Mouse (Mus musculus) myocyte (in vitro differentiated cells): ENCODE results near the gene Aarsd1. TPM values are rescaled to one million over a fixed set of nuclear protein-coding genes. Genes with fewer than 3 reads are reported as not detected.

ENCODE experiments used
- H3K27me3 ChIP-seq: one replicate; pipeline ENCODE4 v1.6.1; 2011; ENCODE audit not compliant: control insufficient read depth, insufficient read depth, insufficient read length
- H3K36me3 ChIP-seq: one replicate; pipeline ENCODE4 v1.6.1; 2011; ENCODE audit not compliant: control insufficient read depth, insufficient read depth
- H3K4me2 ChIP-seq: one replicate; pipeline ENCODE4 v1.6.1; 2011; ENCODE audit warnings: low read depth, control low read depth
- H3K4me3 ChIP-seq: one replicate; pipeline ENCODE4 v1.5.1; 2011; ENCODE audit warnings: mild to moderate bottlenecking, control low read depth, moderate library complexity
- H3K79me2 ChIP-seq: one replicate; pipeline ENCODE4 v1.6.1; 2011; ENCODE audit not compliant: control insufficient read depth, insufficient read depth
- H3ac ChIP-seq: one replicate; pipeline ENCODE4 v1.6.1; 2011; ENCODE audit not compliant: control insufficient read depth, insufficient read length
- CEBPB ChIP-seq: IDR thresholded peaks from 2 replicates; pipeline ENCODE4 v1.6.1; 2011; ENCODE audit warnings: mild to moderate bottlenecking, moderate library complexity; ENCODE audit not compliant: poor library complexity, insufficient read depth, severe bottlenecking
- E2F4 ChIP-seq: IDR thresholded peaks from one replicate; pipeline ENCODE4 v1.6.1; 2011; ENCODE audit warnings: mild to moderate bottlenecking, control low read depth, moderate library complexity; ENCODE audit not compliant: insufficient read depth
- MAX ChIP-seq: IDR thresholded peaks from one replicate; pipeline ENCODE4 v1.6.1; 2011; ENCODE audit warnings: low read depth, mild to moderate bottlenecking, control low read depth
- MYOD1 ChIP-seq, 3 experiments: IDR thresholded peaks; one replicate each; pipeline ENCODE4 v1.6.1; 2011; ENCODE audit warnings: control low read depth in 2 of 3, low read depth in 2 of 3, mild to moderate bottlenecking in 2 of 3, moderate library complexity in 1 of 3; ENCODE audit not compliant: insufficient read length in 2 of 3, control insufficient read depth in 1 of 3
- MYOG ChIP-seq, 3 experiments: IDR thresholded peaks; one replicate each; pipeline ENCODE4 v1.6.1; 2011; ENCODE audit warnings: control low read depth in 2 of 3, low read depth in 2 of 3, mild to moderate bottlenecking in 2 of 3; ENCODE audit not compliant: insufficient read length in 2 of 3, control insufficient read depth in 1 of 3, insufficient read depth in 1 of 3
- POLR2A ChIP-seq: IDR thresholded peaks from one replicate; pipeline ENCODE4 v1.6.1; 2011; ENCODE audit warnings: low read depth, mild to moderate bottlenecking, control low read depth, moderate library complexity; ENCODE audit not compliant: insufficient read length
- POLR2AphosphoS2 ChIP-seq: IDR thresholded peaks from one replicate; pipeline ENCODE4 v1.6.1; 2011; ENCODE audit warnings: low read depth, control low read depth; ENCODE audit not compliant: insufficient read length
- REST ChIP-seq: IDR thresholded peaks from one replicate; pipeline ENCODE4 v1.6.1; 2011; ENCODE audit warnings: mild to moderate bottlenecking, control low read depth, moderate library complexity; ENCODE audit not compliant: insufficient read depth, insufficient read length
- SRF ChIP-seq: IDR thresholded peaks from one replicate; pipeline ENCODE4 v1.6.1; 2011; ENCODE audit warnings: low read depth; ENCODE audit not compliant: control insufficient read depth, insufficient read length
- TCF12 ChIP-seq: IDR thresholded peaks from one replicate; pipeline ENCODE4 v1.6.1; 2011; ENCODE audit warnings: mild to moderate bottlenecking, control low read depth; ENCODE audit not compliant: poor library complexity, insufficient read depth, severe bottlenecking
- TCF3 ChIP-seq: IDR thresholded peaks from one replicate; pipeline ENCODE4 v1.6.1; 2011; ENCODE audit warnings: low read depth, control low read depth; ENCODE audit not compliant: insufficient read length
- USF1 ChIP-seq: IDR thresholded peaks from one replicate; pipeline ENCODE4 v1.6.1; 2011; ENCODE audit warnings: low read depth, mild to moderate bottlenecking, control low read depth, moderate library complexity
- polyA plus RNA-seq: library from polyadenylated mRNA; unstranded; fragments of >200 nt; fragmentation: generic; extraction: Trizol; gene quantifications from one replicate; pipeline ENCODE4 v1.2.1, GENCODE M21; 2012; ENCODE audit warnings: missing spikeins

Aarsd1 gene
- polyA plus RNA-seq, 1 experiment, result 31.2 TPM

DNA sequence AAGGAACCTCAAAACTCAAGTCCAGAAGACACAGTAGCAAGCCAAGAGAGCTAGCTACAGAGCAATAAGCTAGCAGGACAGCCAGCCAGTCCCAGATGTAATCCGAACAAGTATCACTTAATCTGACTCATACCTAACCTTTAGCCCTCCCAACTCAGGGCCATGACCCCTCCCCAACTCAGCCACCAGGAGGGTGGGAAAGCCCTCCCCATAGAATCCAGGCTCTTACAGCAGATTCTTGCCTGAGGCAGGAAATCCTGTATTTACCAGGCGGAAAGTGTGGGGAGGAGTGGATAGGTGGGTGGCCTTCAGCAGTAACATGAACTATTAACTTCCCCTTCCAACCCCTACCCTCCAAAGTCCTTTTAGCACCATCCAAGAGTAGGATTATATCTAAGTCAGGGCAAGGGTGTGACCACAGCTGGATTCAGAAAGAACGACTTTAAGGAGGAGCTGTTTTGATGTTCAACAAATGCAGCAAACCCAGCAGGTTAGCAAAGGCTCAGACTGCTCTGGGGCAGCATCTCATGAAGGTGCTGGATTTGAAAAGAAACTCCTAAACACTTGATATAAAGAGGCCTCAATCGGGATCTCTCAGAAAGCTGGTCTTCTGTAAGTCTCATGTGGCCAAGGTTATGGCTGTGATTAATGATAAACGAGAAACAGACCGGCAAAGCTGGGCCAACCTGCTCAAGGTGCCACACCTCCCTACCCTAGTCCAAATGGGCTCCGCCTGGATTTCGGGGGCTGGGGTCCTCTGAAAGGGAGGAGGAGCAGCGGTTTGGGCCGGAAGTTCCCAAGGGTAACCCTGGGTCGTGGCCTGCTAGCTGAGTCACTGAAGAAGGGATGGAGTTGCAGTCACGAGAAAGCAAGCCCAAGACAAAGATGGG is 47.0 kb upstream of the Aarsd1 start, which contains the start of gene Rnd2:
Gene Rnd2 (plus strand): TSS at position 789 of the 890 bp plus-strand sequence.
- peaks cover 24% of the 10 kb centered on the region for H3K36me3 ChIP-seq
- peaks cover 20% of the 10 kb centered on the region for H3K79me2 ChIP-seq
- peak within 1 kb of the TSS; percentile 54 for H3ac ChIP-seq
- peak within 1 kb of the TSS; percentile 83 for H3K4me2 ChIP-seq
- TF ChIP-seq SRF (no peak), REST (no peak), POLR2A (no peak), MYOD1 (IDR thresholded peaks at IDR 0.05; ENCODE audit: control insufficient read depth in 1 of 3, insufficient read length in 2 of 3, low read depth in 2 of 3) (no peak), TCF12 (no peak), TCF3 (no peak), MYOG (IDR thresholded peaks at IDR 0.05; ENCODE audit: control insufficient read depth in 1 of 3, insufficient read depth in 1 of 3, insufficient read length in 2 of 3, low read depth in 2 of 3) (no peak), E2F4 (no peak), POLR2AphosphoS2 (no peak), MAX (no peak), USF1 (no peak), CEBPB (no peak)
- peak within 1 kb of the TSS; percentile 97 for H3K4me3 ChIP-seq
- no peaks in the 10 kb centered on the region for H3K27me3 ChIP-seq

DNA sequence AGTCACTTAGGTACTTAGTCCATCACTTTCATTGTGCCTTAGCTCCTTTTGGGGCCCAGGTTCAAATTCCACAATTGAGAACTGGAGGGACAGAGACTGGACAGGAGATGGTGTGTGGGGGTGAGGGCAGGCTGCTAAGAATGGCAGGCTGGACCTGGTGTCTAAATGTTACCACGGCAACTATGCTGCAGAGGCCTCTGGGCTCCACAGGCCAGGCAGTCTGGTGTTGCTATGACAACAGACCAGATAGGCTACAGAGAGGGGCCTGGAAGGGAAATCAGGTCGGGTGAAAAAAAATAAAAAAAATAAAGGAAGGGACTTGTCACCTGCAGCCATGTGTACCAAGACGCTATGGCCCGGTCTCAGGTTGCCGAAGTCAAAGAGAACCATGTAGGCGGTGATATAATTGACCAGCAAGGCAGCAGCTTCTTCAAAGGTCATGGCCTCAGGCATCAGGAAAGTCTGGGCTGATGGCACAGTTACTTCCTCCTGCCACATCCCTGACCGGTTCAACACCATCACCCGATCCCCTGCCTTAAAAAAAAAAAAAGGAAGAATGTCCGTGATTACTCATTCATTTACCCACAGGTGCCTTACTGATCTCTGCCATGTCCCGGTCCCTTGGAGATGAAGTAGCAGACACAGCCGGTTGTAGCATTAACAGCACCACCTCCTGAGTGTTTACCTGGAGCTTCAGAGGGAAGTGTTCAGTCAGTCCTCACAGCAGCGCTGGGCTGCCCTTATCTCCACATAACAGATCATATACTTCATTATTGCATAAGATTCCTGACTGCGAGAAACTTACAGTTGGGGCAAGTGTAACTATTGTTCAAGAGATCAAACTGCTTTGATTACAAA is 45.4 kb upstream of the Aarsd1 start:
- no peak overlapping the region for H3K4me2 ChIP-seq
- no peaks in the 10 kb centered on the region for H3K27me3 ChIP-seq
- TF ChIP-seq CEBPB (no peak), TCF12 (no peak), POLR2A (no peak), MYOD1 (IDR thresholded peaks at IDR 0.05; ENCODE audit: control insufficient read depth in 1 of 3, insufficient read length in 2 of 3, low read depth in 2 of 3) (no peak), TCF3 (no peak), USF1 (no peak)
- H3K4me3 ChIP-seq, result no peak overlapping the region
- peaks cover 24% of the 10 kb centered on the region for H3K36me3 ChIP-seq
- peaks cover 20% of the 10 kb centered on the region for H3K79me2 ChIP-seq
- H3ac ChIP-seq, result no peak overlapping the region

DNA sequence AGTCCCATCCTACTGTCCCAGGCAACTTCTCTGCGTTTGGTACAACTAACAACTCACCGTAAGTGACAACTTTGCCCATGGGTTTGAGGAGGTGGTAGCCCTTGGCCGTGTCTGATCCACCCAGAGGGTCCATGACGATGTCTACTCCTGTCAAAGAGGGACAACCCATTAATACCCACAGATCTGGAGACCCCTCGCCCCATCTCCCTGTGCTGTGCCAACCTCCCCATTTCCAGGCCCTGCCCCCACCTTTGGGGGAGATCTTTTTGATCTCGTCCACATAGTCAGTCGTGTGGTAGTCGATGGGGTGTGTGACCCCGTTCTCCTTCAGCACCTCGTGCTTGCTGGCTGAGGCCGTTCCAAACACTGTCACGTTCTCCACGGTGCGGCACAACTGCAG is 44.7 kb upstream of the Aarsd1 start:
- no peak overlapping the region for H3K4me3 ChIP-seq
- peaks cover 29% of the 10 kb centered on the region for H3K36me3 ChIP-seq
- TF ChIP-seq POLR2A, result peak; percentile 16
- TF ChIP-seq MAX, result no peak
- no peaks in the 10 kb centered on the region for H3K27me3 ChIP-seq
- no peak overlapping the region for H3K4me2 ChIP-seq
- peaks cover 20% of the 10 kb centered on the region for H3K79me2 ChIP-seq
- no peak overlapping the region for H3ac ChIP-seq

DNA sequence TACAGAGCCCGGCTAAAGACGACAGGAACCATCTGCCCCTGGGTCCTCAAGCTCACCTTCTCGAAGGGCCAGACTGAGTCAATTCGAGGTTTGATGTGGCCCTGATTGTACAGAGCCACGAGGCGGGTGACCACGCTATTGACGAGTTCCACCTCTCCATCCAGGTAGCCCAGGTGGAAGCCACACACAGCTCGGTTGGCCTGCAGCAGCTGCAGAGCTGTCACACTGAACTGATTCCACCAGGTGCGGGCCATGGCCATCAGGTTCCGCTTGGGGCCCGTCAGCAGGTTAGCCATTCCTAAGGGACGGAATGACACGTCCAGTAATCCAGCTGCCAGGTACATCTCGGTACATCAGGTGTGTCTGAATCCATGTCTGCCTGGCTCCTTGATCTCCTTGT is 42.9 kb upstream of the Aarsd1 start:
- H3K4me3 ChIP-seq, result no peak overlapping the region
- H3K4me2 ChIP-seq, result no peak overlapping the region
- H3ac ChIP-seq, result no peak overlapping the region
- TF ChIP-seq TCF12, result no peak
- no peak for TF ChIP-seq REST
- no peak for TF ChIP-seq CEBPB
- TF ChIP-seq MYOG (IDR thresholded peaks at IDR 0.05; ENCODE audit: control insufficient read depth in 1 of 3, insufficient read depth in 1 of 3, insufficient read length in 2 of 3, low read depth in 2 of 3), result no peak
- TF ChIP-seq MAX, result no peak
- no peak for TF ChIP-seq USF1
- no peak for TF ChIP-seq MYOD1 (IDR thresholded peaks at IDR 0.05; ENCODE audit: control insufficient read depth in 1 of 3, insufficient read length in 2 of 3, low read depth in 2 of 3)
- no peak for TF ChIP-seq E2F4
- TF ChIP-seq POLR2AphosphoS2, result no peak
- no peak for TF ChIP-seq SRF
- no peak for TF ChIP-seq TCF3
- no peak for TF ChIP-seq POLR2A
- peaks cover 33% of the 10 kb centered on the region for H3K36me3 ChIP-seq
- H3K27me3 ChIP-seq, result no peaks in the 10 kb centered on the region
- peaks cover 20% of the 10 kb centered on the region for H3K79me2 ChIP-seq
